Mouse (Mus musculus): ENCODE measurements around the gene Musk.
"Not testable (repeated sequence)": the region's sequence is repeated elsewhere in the genome, so short reads cannot be mapped to it uniquely, and the experiment has no call there.

Gene Musk

DNA sequence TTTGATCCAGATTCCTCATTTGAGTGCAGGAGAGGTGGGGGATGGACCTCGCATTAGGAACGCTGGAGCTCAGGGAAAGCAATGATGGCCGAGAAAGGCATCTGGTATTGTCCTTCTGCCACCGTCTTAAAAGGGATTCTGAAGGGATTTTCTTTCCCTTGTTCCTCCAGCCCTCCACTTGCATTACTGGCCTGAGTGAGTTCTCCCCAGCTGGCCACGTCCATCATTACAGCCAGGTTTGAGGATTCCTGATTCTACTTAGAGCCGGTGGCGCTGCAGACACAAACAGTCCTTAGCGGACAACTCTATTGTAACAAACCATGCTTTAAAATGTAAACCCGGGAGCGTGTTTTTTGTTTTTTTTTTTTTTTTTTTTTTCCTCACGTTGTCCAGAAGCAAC, at the start of gene Musk:
Gene Musk, plus strand, starts transcription at position 274 of the 400 bp plus-strand sequence.
- no peak for DNase-seq

DNA sequence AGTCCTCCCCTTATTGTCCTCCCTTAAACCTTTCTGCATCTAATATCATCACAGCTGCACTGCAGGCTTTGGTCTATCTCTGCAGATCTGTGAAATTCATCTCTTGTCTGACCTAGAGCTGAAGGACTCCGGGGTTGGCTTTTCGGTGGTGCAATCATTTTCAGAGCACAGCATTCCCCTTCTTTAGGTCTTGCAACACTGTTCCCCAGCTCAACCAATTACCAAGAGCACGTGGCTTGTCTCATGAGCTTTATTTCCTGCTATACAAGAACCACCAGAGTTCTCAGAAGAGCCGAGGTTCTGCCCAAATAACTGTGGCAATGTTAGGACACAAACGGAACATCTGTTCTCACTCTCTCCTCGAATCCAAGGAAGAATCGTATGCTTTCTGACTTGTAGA, 45.3 kb upstream of the Musk start:
- no peak for DNase-seq

GRCm38 (mm10) chr4:58245544-58245943, 40.2 kb upstream of the Musk start:
- DNase-seq, result peak; percentile 35 to 36

- peak in 1 of 2 experiments; percentile 14 for DNase-seq
Measured at GRCm38 (mm10) chr4:58252381-58252780, 33.4 kb upstream of the Musk start.

DNA sequence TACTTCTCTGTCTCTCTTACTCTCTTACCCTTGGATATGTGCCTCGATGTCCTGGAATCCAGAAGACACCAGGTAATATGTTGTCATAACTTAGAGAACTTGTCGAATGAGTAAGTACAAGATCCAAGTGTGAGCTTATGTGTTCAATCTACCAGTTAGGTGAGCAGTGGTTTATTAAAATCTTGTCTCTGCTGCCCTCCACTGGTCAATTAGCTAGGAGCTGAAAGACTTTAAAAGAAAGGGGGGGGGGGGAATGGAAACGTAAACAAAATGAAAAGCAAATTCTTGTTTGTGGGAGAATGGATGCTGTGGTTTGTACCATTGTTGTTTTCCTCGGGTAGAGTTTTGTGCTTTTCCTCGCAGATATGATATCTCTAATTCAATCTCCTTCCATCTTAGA, 32.4 kb upstream of the Musk start:
- peak; percentile 61 to 67 for DNase-seq

GRCm38 (mm10) chr4:58260767-58261166, 25.0 kb upstream of the Musk start:
- DNase-seq, result not testable (repeated sequence)

GRCm38 (mm10) chr4:58266294-58266693, 19.5 kb upstream of the Musk start:
- peak; percentile 77 to 79 for DNase-seq

GRCm38 (mm10) chr4:58268897-58269542, 16.7 kb upstream of the Musk start:
- no peak for DNase-seq

- no peak for DNase-seq
Measured at GRCm38 (mm10) chr4:58269961-58270360, 15.8 kb upstream of the Musk start.

DNA sequence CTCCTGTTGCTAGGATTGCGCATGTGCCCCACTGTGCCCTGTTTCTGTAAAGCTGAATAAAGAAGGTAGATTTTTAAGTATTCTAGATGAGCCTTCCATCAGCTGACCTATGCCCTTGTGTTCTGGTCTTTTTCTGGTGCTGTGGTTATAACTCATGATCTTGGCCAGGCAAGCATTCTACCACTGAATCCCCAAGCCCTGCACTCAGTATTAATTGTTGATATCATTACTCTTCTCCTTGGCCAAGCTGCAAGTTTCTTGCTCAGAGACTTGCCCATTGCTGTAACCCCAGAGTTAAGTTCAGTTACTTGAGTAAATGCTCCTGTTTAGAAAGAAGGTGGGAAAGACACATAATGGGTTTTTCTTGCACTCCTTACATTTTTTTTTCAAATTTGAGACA, 14.8 kb upstream of the Musk start:
- DNase-seq, result no peak

GRCm38 (mm10) chr4:58271504-58272162, 14.1 kb upstream of the Musk start:
- peak; percentile 14 to 26 for DNase-seq

GRCm38 (mm10) chr4:58275261-58275895, 10.4 kb upstream of the Musk start:
- DNase-seq, result no peak

GRCm38 (mm10) chr4:58278368-58278767, 7.4 kb upstream of the Musk start:
- DNase-seq, result peak; percentile 64 to 74

DNA sequence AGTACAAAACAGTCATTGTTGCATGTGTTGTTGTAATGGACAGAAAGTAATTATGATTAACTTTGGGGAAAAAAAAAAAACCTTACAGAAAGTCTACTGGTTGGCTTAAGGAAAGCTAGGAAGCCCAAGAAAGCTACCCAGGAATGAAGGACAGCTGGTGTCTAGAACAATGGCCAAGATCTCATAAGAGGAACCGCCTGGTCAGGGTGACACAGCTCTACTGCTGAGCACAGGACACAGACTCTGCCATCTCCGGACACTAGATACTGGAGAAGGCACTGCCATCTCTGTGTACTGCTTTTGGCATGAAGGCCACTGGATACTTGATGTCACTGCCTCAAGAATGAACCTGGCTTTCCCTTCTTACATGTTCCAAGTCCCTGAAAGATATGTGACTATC, 5.6 kb upstream of the Musk start:
- DNase-seq, result no peak

GRCm38 (mm10) chr4:58286368-58287090, 769 bp downstream of the Musk start:
- no peak for DNase-seq

DNA sequence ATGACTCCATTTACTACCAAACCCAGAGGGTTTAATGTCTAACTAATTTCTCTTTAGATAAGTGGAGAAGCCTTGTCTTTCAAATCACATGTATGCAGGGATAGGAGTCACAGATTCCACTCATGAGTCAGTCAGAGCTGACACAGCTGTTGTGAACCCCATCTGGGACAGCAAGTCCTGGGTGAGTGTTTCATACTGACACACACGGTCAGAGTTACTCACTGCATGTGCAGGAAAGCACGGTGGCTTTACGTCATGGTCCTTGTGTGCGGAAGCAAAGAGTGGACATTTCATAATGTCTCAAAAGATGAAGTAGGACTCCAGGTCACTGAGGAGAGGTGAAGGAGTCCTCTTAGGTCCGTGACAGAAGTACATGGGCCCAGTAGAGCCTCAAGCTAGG, 3.0 kb downstream of the Musk start:
- no peak for DNase-seq

- DNase-seq, result no peak
Measured at GRCm38 (mm10) chr4:58291828-58292227, 6.1 kb downstream of the Musk start.

GRCm38 (mm10) chr4:58293099-58293498, 7.3 kb downstream of the Musk start:
- DNase-seq, result no peak

- DNase-seq, result no peak
Measured at GRCm38 (mm10) chr4:58303862-58304261, 18.1 kb downstream of the Musk start.

DNA sequence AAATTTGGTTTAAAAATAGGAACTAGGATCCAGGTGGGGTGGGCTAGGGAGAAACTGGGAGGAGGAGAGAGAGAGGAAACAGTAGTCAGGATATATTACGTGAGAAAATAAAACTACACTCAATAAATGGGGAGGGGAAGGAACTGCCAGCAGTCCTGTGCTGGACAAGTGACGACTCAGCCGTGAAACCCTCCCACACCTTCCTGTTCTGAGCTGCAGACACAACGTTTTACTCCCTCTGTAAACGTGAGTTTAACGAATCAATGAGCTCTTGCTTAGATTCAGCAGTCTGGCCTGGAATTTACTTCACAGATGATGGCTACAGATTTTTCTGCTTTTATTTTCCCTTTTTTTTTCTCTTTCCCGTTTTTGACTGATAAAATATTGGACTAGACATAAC, 18.8 kb downstream of the Musk start:
- peak; percentile 44 to 54 for DNase-seq

DNA sequence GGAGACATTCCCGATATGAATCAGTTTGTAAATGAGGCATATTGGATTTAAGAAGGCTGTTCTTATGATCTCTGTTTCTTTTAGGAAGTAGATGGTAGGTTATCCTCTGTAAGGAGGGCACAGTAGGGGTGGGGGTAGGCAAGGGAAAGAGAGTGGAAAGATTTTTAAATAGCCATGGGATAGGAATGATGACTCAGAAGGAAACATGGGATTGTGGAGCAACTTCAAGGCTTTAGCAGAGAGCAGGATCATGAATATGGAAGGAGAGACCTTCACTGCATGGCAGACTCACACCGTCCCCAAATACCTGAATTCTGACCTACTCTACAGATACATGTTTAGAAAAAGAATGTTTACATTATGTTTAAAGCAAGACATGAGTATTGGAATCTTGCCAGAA, 21.7 kb downstream of the Musk start:
- DNase-seq, result no peak

- peak; percentile 18 to 23 for DNase-seq
Measured at GRCm38 (mm10) chr4:58313344-58313743, 27.6 kb downstream of the Musk start.

- DNase-seq, result peak; percentile 11 to 37
Measured at GRCm38 (mm10) chr4:58314942-58315508, 29.3 kb downstream of the Musk start.
